ENCODE assay signal across 19 mouse cellular contexts in genomic region chr2:163359253-163359652, GRCm38 (mm10). TPM values are rescaled to one million over a fixed set of nuclear protein-coding genes. Genes with fewer than 3 reads are reported as not detected.
DNase-seq lines count a peak whose midpoint lies in the region; ATAC-seq lines count a peak whose summit lies in the region.
"Had no signal": no experiment of that assay in that cellular context is flagged by ENCODE, and none has a peak within 500 bp of the region (broad histone marks: within the 10 kb centered on the region; RNA-seq: fewer than 3 reads in every experiment).

No protein-coding gene starts in this region.

- H3K27me3 ChIP-seq in liver, embryonic 11.5 days (replicated peaks; ENCODE audit: control insufficient read depth, insufficient read depth, low read length) = no peaks in the 10 kb centered on the region
- H3K27me3 ChIP-seq in liver, embryonic 12.5 days (replicated peaks) = no peaks in the 10 kb centered on the region
- no peaks in the 10 kb centered on the region for H3K27me3 ChIP-seq in midbrain, embryonic 15.5 days (replicated peaks)
- H3K27me3 ChIP-seq: embryonic facial prominence, embryonic 15.5 days; forebrain, embryonic 15.5 days had no signal

- WGBS in liver, embryonic 11.5 days = 10% methylated on average over 2 of the region's 2 CpGs
- 9% methylated on average over 2 of the region's 2 CpGs for WGBS in liver, embryonic 12.5 days (ENCODE audit: insufficient replicate concordance)
- whole genome bisulfite sequencing in midbrain, embryonic 15.5 days = 67% methylated on average over 2 of the region's 2 CpGs

- intact Hi-C loops in heart, postnatal 25 days (cut with DNase I) = no loop called here

- H3K4me1 ChIP-seq in liver, embryonic 11.5 days (replicated peaks; ENCODE audit: control insufficient read depth, insufficient read depth, low read length) = peaks cover 38% of the 10 kb centered on the region
- peaks cover 89% of the 10 kb centered on the region for H3K4me1 ChIP-seq in liver, embryonic 12.5 days
- H3K4me1 ChIP-seq in midbrain, embryonic 15.5 days = no peaks in the 10 kb centered on the region
- H3K4me1 ChIP-seq: embryonic facial prominence, embryonic 15.5 days; forebrain, embryonic 15.5 days had no signal

- H3K9me3 ChIP-seq in liver, embryonic 11.5 days (ENCODE audit: control insufficient read depth, low read length) = no peaks in the 10 kb centered on the region
- no peaks in the 10 kb centered on the region for H3K9me3 ChIP-seq in liver, embryonic 12.5 days (replicated peaks)
- H3K9me3 ChIP-seq in midbrain, embryonic 15.5 days = no peaks in the 10 kb centered on the region
- H3K9me3 ChIP-seq: embryonic facial prominence, embryonic 15.5 days; forebrain, embryonic 15.5 days had no signal

- DNase-seq in heart, adult 11 months = peak; percentile 91
- DNase-seq in heart, postnatal 25 days (ENCODE audit: low spot score) = no peak
- DNase-seq in liver, embryonic 11.5 days (ENCODE audit: low spot score) = no peak
- no peak for DNase-seq in liver
- DNase-seq in right cerebral cortex, postnatal 14 days = no peak
- DNase-seq in embryo, embryonic 9.5 days (ENCODE audit: extremely low spot score) = no peak
- DNase-seq: adrenal gland, postnatal 36 days; cerebellum, adult 9-10 months; gastrocnemius, postnatal 14 days; kidney, adult 18-20 months; layer of hippocampus, adult 9-11 months had no signal

- ATAC-seq in liver, embryonic 11.5 days (replicated peaks; ENCODE audit: low FRiP score) = no peak
- no peak for ATAC-seq in liver, embryonic 12.5 days
- no peak for ATAC-seq in midbrain, embryonic 15.5 days (replicated peaks)
- ATAC-seq: forebrain, embryonic 15.5 days; inflammation-experienced regulatory T-cells, adult 6 months had no signal

- H3K36me3 ChIP-seq in liver, embryonic 11.5 days (ENCODE audit: control insufficient read depth, insufficient read depth, low read length) = no peaks in the 10 kb centered on the region
- H3K36me3 ChIP-seq in liver, embryonic 12.5 days = no peaks in the 10 kb centered on the region
- no peaks in the 10 kb centered on the region for H3K36me3 ChIP-seq in midbrain, embryonic 15.5 days (replicated peaks)
- H3K36me3 ChIP-seq: embryonic facial prominence, embryonic 15.5 days; forebrain, embryonic 15.5 days had no signal

- peak overlapping the region; percentile 24; the same call in 1 of the 2 replicates for H3K4me2 ChIP-seq in liver, embryonic 11.5 days
- peak overlapping the region; percentile 74 for H3K4me2 ChIP-seq in liver, embryonic 12.5 days
- H3K4me2 ChIP-seq in midbrain, embryonic 15.5 days = no peak overlapping the region
- H3K4me2 ChIP-seq: embryonic facial prominence, embryonic 15.5 days; forebrain, embryonic 15.5 days; hindbrain, embryonic 14.5 days had no signal

- H3K4me3 ChIP-seq in liver, embryonic 11.5 days (ENCODE audit: low read depth, low read length) = no peak overlapping the region
- no peak overlapping the region for H3K4me3 ChIP-seq in liver, embryonic 12.5 days
- no peak overlapping the region for H3K4me3 ChIP-seq in midbrain, embryonic 15.5 days
- H3K4me3 ChIP-seq: embryonic facial prominence, embryonic 15.5 days; forebrain, embryonic 15.5 days had no signal

- peak overlapping the region; percentile 41; the same call in 1 of the 2 replicates for H3K9ac ChIP-seq in liver, embryonic 11.5 days (ENCODE audit: low read depth, low read length)
- peak overlapping the region; percentile 64 for H3K9ac ChIP-seq in liver, embryonic 12.5 days
- H3K9ac ChIP-seq in midbrain, embryonic 15.5 days = no peak overlapping the region
- H3K9ac ChIP-seq: embryonic facial prominence, embryonic 15.5 days; forebrain, embryonic 15.5 days; hindbrain, embryonic 14.5 days had no signal

- H3K27ac ChIP-seq in liver, embryonic 11.5 days (ENCODE audit: low read depth, low read length) = peak overlapping the region; percentile 89
- peak overlapping the region; percentile 97 for H3K27ac ChIP-seq in liver, embryonic 12.5 days
- H3K27ac ChIP-seq in midbrain, embryonic 15.5 days = no peak overlapping the region
- H3K27ac ChIP-seq: embryonic facial prominence, embryonic 15.5 days; forebrain, embryonic 15.5 days; hindbrain, embryonic 14.5 days; macrophage had no signal

RNA-seq across cellular contexts. Expression of gene Jph2, which starts 38.5 kb away (rescaled TPM):
- 100 to 1,000 TPM; 374 to 418 TPM for total RNA-seq in heart, postnatal 25 days (2021)
- 0.19 and 0.26 TPM in 2 replicates for polyA plus RNA-seq in liver, embryonic 11.5 days (2014; fragmentation: Nextera tagmentation; extraction: Ambion mirVana)
- polyA plus RNA-seq in liver, embryonic 12.5 days (2016; fragmentation: Nextera tagmentation; extraction: Ambion mirVana) = 0.12 and 0.16 TPM in 2 replicates
- 0.93 and 0.94 TPM in 2 replicates for polyA plus RNA-seq in midbrain, embryonic 15.5 days (2015; fragmentation: Nextera tagmentation; extraction: Ambion mirVana)
- total RNA-seq: neutrophil, adult 5-6 weeks had no signal
- polyA plus RNA-seq: inflammation-experienced regulatory T-cells, adult 6 months; macrophage had no signal
